Mouse (Mus musculus) lung, postnatal 0 days (tissue): ENCODE results near the gene Gm10272. TPM values are rescaled to one million over a fixed set of nuclear protein-coding genes. Genes with fewer than 3 reads are reported as not detected.
A peak's percentile ranks its signal among the peaks of the same experiment; 100 is the strongest.
"Not testable (repeated sequence)": the region's sequence is repeated elsewhere in the genome, so short reads cannot be mapped to it uniquely, and the experiment has no call there.

Experiments
- ATAC-seq: fragments of 200-750 bp; cut with Nextera tagmentation; 2 replicates; pipeline ENCODE4 v1.8.0; 2017; ENCODE audit warnings: moderate library complexity
- DNase-seq: peaks from one replicate; pipeline ENCODE4 v3.0.0-alpha.2; 2016; ENCODE audit warnings: low spot score
- H3K27ac ChIP-seq: fragments of 300-500 bp; sonication (generic); 2 replicates; pipeline ENCODE4 v1.5.1; 2014; ENCODE audit warnings: antibody characterized with exemption, mild to moderate bottlenecking, low read length, mixed read lengths
- H3K27me3 ChIP-seq: fragments of 300-500 bp; sonication (generic); replicated peaks from 2 replicates; pipeline ENCODE4 v1.6.1; 2014; ENCODE audit warnings: low read length, mixed read lengths; ENCODE audit not compliant: insufficient read depth
- H3K36me3 ChIP-seq: fragments of 300-500 bp; sonication (generic); 2 replicates; pipeline ENCODE4 v1.6.1; 2014; ENCODE audit warnings: low read length, mixed read lengths; ENCODE audit not compliant: insufficient read depth
- H3K4me1 ChIP-seq: fragments of 300-500 bp; sonication (generic); 2 replicates; pipeline ENCODE4 v1.6.1; 2014; ENCODE audit warnings: antibody characterized with exemption, low read depth, low read length, mixed read lengths; ENCODE audit not compliant: insufficient read depth
- H3K4me2 ChIP-seq: fragments of 300-500 bp; sonication (generic); replicated peaks from 2 replicates; pipeline ENCODE4 v1.6.1; 2014; ENCODE audit warnings: low read depth, mild to moderate bottlenecking, low read length, moderate library complexity, mixed read lengths
- H3K4me3 ChIP-seq: fragments of 300-500 bp; sonication (generic); 2 replicates; pipeline ENCODE4 v1.5.1; 2014; ENCODE audit warnings: low read depth, low read length
- H3K9ac ChIP-seq: fragments of 300-500 bp; sonication (generic); replicated peaks from 2 replicates; pipeline ENCODE4 v1.6.1; 2014; ENCODE audit warnings: low read depth, mild to moderate bottlenecking
- H3K9me3 ChIP-seq: fragments of 300-500 bp; sonication (generic); 2 replicates; pipeline ENCODE4 v1.6.1; 2016; ENCODE audit warnings: low read length, mixed read lengths
- CTCF ChIP-seq: IDR thresholded peaks from 2 replicates; pipeline ENCODE4 v1.5.1; 2016; ENCODE audit warnings: antibody characterized with exemption, mild to moderate bottlenecking
- EP300 ChIP-seq: IDR thresholded peaks from 2 replicates; pipeline ENCODE4 v1.6.1; 2016; ENCODE audit warnings: antibody characterized with exemption, mild to moderate bottlenecking, control low read depth
- WGBS: fragments of 180-500 bp; shearing (Covaris S2); extraction: QIAGEN DNeasy Blood & Tissue Kit; methylation state at CpG from one replicate; pipeline ENCODE4 v1.1.7; 2014; 5-methylcytosine and 5-hydroxymethylcytosine counted together
- polyA plus RNA-seq: library from polyadenylated mRNA; unstranded; fragments of >200 nt; fragmentation: Nextera tagmentation; extraction: Ambion mirVana; gene quantifications from 2 replicates; pipeline ENCODE4 v1.2.1, GENCODE M21; 2015

The Gm10272 gene
- polyA plus RNA-seq, 1 experiment from 2014 or later: not detected

DNA sequence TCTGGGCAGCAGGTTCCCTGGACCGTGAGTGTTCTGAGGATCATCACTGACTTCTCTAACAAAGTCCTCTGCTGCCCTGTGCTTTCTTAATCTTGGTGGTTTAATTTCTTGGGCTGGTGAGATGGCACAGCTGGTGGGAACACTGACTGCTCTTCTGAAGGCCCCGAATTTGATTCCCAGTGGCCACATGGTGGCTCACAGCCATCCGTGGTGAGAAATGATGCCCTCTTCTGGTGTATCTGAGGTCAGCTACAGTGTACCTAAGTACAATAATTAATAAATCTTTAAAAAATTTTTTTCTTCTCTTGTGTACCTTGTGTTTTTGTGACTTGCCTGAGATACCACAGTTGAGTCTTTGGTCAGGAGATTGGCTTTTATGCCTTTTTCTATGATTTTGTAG lies 45.9 kb downstream of the Gm10272 start:
- peak; percentile 27 for TF ChIP-seq CTCF
- not testable (repeated sequence) for H3K4me2 ChIP-seq, H3K27ac ChIP-seq, ATAC-seq, H3K4me3 ChIP-seq, H3K9me3 ChIP-seq, H3K4me1 ChIP-seq, H3K36me3 ChIP-seq, H3K27me3 ChIP-seq, H3K9ac ChIP-seq, DNase-seq
- WGBS: 64% methylated on average over 3 of the region's 3 CpGs

DNA sequence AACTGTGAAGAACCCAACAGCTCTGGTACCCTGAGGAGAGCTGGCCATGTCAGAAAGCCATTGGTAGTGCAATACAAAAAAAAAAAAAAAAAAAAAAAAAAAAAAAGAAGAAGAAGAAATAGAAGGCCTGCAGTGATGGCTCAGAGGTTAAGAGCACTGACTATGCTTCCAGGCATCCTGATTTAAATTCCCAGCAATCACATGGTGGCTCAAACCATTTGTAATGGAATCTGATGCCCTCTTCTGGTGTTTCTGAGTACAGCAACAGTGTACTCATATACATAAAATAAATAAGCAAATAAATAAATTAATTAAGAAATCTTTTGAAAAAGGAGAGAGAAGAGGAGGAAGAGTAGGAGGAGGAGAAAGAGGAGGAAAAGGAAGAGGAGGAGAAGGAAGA lies 47.0 kb downstream of the Gm10272 start:
- DNase-seq: no peak
- Histone ChIP-seq H3K9me3 (no peaks in the 10 kb centered on the region), H3K9ac (no peak overlapping the region), H3K4me2 (no peak overlapping the region), H3K27ac (no peak overlapping the region), H3K4me3 (no peak overlapping the region), H3K36me3 (no peaks in the 10 kb centered on the region), H3K27me3 (no peaks in the 10 kb centered on the region), H3K4me1 (no peaks in the 10 kb centered on the region)
- ATAC-seq: no peak
- TF ChIP-seq EP300 (no peak), CTCF (peak; percentile 28; the same call in 1 of the 2 replicates)

Other genes with a start within 250 kb of the Gm10272 start
- 26.8 and 27.2 TPM in 2 replicates for gene Fam207a, start 190.8 kb upstream of the Gm10272 start, polyA plus RNA-seq
- gene Itgb2, start 176.4 kb upstream of the Gm10272 start, polyA plus RNA-seq: 19.1 and 21.1 TPM in 2 replicates
- gene Pttg1ip, start 124.9 kb upstream of the Gm10272 start, polyA plus RNA-seq: 189 and 207 TPM in 2 replicates
- gene Sumo3, start 100.5 kb upstream of the Gm10272 start, polyA plus RNA-seq: 185 and 209 TPM in 2 replicates
- gene Gm49325, start 100.4 kb upstream of the Gm10272 start, polyA plus RNA-seq: 4.9 and 6.4 TPM in 2 replicates
- 59.8 and 65.6 TPM in 2 replicates for gene Ube2g2, start 84.4 kb upstream of the Gm10272 start, polyA plus RNA-seq
- gene Tspear, start 20.1 kb upstream of the Gm10272 start, polyA plus RNA-seq: 0.12 and 0.13 TPM in 2 replicates
- gene Gm19402, start 15.9 kb upstream of the Gm10272 start, polyA plus RNA-seq: not detected in 2 replicates
- gene Gm9508, start 9.4 kb upstream of the Gm10272 start, polyA plus RNA-seq: not detected in 2 replicates
- gene Gm10024, start 4.8 kb downstream of the Gm10272 start, polyA plus RNA-seq: not detected in 2 replicates
- not detected in 2 replicates for gene Gm10142, start 9.2 kb downstream of the Gm10272 start, polyA plus RNA-seq
- gene Krtap12-1, start 14.0 kb downstream of the Gm10272 start, polyA plus RNA-seq: not detected in 2 replicates
- not detected in 2 replicates for gene Gm10100, start 19.9 kb downstream of the Gm10272 start, polyA plus RNA-seq
- gene Gm18596, start 36.0 kb downstream of the Gm10272 start, polyA plus RNA-seq: not detected in 2 replicates
- gene Gm9736, start 44.7 kb downstream of the Gm10272 start, polyA plus RNA-seq: not detected in 2 replicates
- gene Gm3233, start 53.1 kb downstream of the Gm10272 start, polyA plus RNA-seq: not detected in 2 replicates
- not detected in 2 replicates for gene Gm3238, start 64.7 kb downstream of the Gm10272 start, polyA plus RNA-seq
- gene Gm7138, start 70.3 kb downstream of the Gm10272 start, polyA plus RNA-seq: not detected in 2 replicates
- not detected in 2 replicates for gene Gm3250, start 75.9 kb downstream of the Gm10272 start, polyA plus RNA-seq
- gene Gm7137, start 81.6 kb downstream of the Gm10272 start, polyA plus RNA-seq: not detected in 2 replicates
- gene Gm9639, start 88.5 kb downstream of the Gm10272 start, polyA plus RNA-seq: not detected in 2 replicates
- gene Gm19668, start 92.5 kb downstream of the Gm10272 start, polyA plus RNA-seq: not detected in 2 replicates
- gene Gm9507, start 105.2 kb downstream of the Gm10272 start, polyA plus RNA-seq: not detected in 2 replicates
- gene Gm2696, start 108.1 kb downstream of the Gm10272 start, polyA plus RNA-seq: not detected in 2 replicates
- not detected in 2 replicates for gene Krtap10-4, start 120.5 kb downstream of the Gm10272 start, polyA plus RNA-seq
- gene Krtap10-10, start 129.3 kb downstream of the Gm10272 start, polyA plus RNA-seq: not detected in 2 replicates
- not detected in 2 replicates for gene Gm36176, start 140.2 kb downstream of the Gm10272 start, polyA plus RNA-seq
- not detected in 2 replicates for gene Gm10318, start 146.2 kb downstream of the Gm10272 start, polyA plus RNA-seq
- gene Gm3285, start 155.3 kb downstream of the Gm10272 start, polyA plus RNA-seq: not detected in 2 replicates
- 1.2 and 1.6 TPM in 2 replicates for gene Lrrc3, start 195.9 kb downstream of the Gm10272 start, polyA plus RNA-seq